Mouse (Mus musculus) liver, embryonic 13.5 days (tissue): ENCODE data around the gene Trp73. TPM values are rescaled to one million over a fixed set of nuclear protein-coding genes. Genes with fewer than 3 reads are reported as not detected.
A peak's percentile ranks its signal among the peaks of the same experiment; 100 is the strongest.

Experiments used
- ATAC-seq: fragments of 200-750 bp; cut with Nextera tagmentation; 2 replicates; pipeline ENCODE4 v1.8.0; 2017; ENCODE audit warnings: low read depth, mild to moderate bottlenecking, moderate number of reproducible peaks, moderate library complexity
- DNase-seq: peaks from one replicate; pipeline ENCODE4 v3.0.0; 2022
- H3K27ac ChIP-seq: fragments of 300-500 bp; sonication (generic); 2 replicates; pipeline ENCODE4 v1.5.1; 2015; ENCODE audit warnings: moderate library complexity, mild to moderate bottlenecking, inconsistent platforms
- H3K27me3 ChIP-seq: fragments of 300-500 bp; sonication (generic); 2 replicates; pipeline ENCODE4 v1.6.1; 2015; ENCODE audit warnings: mild to moderate bottlenecking, inconsistent platforms
- H3K36me3 ChIP-seq: fragments of 300-500 bp; sonication (generic); 2 replicates; pipeline ENCODE4 v1.6.1; 2015; ENCODE audit warnings: mild to moderate bottlenecking, inconsistent platforms
- H3K4me1 ChIP-seq: fragments of 300-500 bp; sonication (generic); replicated peaks from 2 replicates; pipeline ENCODE4 v1.6.1; 2015; ENCODE audit warnings: inconsistent platforms
- H3K4me2 ChIP-seq: fragments of 300-500 bp; sonication (generic); 2 replicates; pipeline ENCODE4 v1.6.1; 2015; ENCODE audit warnings: inconsistent platforms, mild to moderate bottlenecking, moderate library complexity
- H3K4me3 ChIP-seq: fragments of 300-500 bp; sonication (generic); replicated peaks from 2 replicates; pipeline ENCODE4 v1.5.1; 2015; ENCODE audit warnings: mild to moderate bottlenecking, inconsistent platforms
- H3K9ac ChIP-seq: fragments of 300-500 bp; sonication (generic); 2 replicates; pipeline ENCODE4 v1.6.1; 2015; ENCODE audit warnings: mild to moderate bottlenecking, inconsistent platforms
- H3K9me3 ChIP-seq: fragments of 300-500 bp; sonication (generic); replicated peaks from 2 replicates; pipeline ENCODE4 v1.6.1; 2016; ENCODE audit warnings: inconsistent platforms
- WGBS: fragments of 180-500 bp; shearing (Covaris S2); methylation state at CpG from one replicate; pipeline ENCODE4 v1.1.7; 2015; ENCODE audit not compliant: insufficient replicate concordance; 5-methylcytosine and 5-hydroxymethylcytosine counted together
- polyA plus RNA-seq: library from polyadenylated mRNA; unstranded; fragments of >200 nt; fragmentation: Nextera tagmentation; extraction: Ambion mirVana; gene quantifications from 2 replicates; pipeline ENCODE4 v1.2.1, GENCODE M21; 2015

Trp73 gene
- polyA plus RNA-seq, 1 experiment from 2014 or later, result not detected

DNA sequence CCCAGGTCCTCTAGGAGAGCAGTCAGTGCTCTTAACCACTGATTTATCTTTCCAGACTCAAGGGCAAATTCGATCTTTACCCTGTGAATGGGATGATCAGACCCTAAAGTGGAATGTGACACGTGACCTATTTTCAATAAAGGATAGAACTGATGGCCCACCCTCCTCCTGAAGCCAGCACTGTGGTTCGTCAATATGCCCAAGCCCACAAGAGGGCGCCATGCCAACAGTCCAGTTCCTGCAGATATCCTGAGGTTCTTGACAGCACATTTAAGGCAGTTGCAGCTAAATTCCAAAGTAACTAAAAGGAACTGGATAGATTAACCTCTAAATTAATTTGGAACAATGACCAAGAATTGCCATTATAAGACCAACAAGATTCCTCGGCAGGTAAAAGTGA, 27.0 kb upstream of the Trp73 start:
- Histone ChIP-seq H3K4me3 (no peak overlapping the region), H3K4me2 (no peak overlapping the region), H3K9me3 (no peaks in the 10 kb centered on the region), H3K27me3 (peaks cover 53% of the 10 kb centered on the region), H3K27ac (no peak overlapping the region), H3K4me1 (peaks cover 26% of the 10 kb centered on the region), H3K9ac (no peak overlapping the region), H3K36me3 (no peaks in the 10 kb centered on the region)
- DNase-seq (peak; percentile 26), ATAC-seq (no peak)
- WGBS, result 20% methylated on average over 5 of the region's 5 CpGs

DNA sequence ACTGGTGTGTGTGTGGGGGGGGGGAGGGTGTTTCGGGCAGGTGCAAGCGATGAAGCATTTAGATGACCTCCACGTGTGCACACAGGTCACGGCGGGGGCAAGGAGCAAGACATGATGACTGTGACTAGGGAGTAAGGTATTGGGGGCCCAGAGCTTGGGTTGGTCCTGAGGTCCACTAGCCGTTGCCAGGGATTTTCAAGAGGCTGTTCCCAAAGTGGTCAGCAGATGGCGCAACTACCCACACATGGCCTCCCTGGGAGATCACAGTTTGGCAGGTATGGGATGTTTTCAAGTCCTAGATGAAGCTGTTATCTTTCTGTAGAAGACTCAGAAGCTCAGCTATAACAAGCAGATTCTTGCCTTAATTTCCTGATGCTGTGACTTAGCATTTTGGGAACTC, 23.3 kb upstream of the Trp73 start:
- no peak for ATAC-seq
- Histone ChIP-seq H3K4me1 (peaks cover 43% of the 10 kb centered on the region), H3K36me3 (peaks cover 7% of the 10 kb centered on the region), H3K4me3 (no peak overlapping the region), H3K27me3 (peaks cover 16% of the 10 kb centered on the region), H3K9ac (no peak overlapping the region), H3K4me2 (no peak overlapping the region), H3K9me3 (no peaks in the 10 kb centered on the region), H3K27ac (0 out of 2 replicates have a peak overlapping the region, but pooled peaks have one; percentile 99)
- DNase-seq, result peak; percentile 55
- 17% methylated on average over 7 of the region's 7 CpGs for WGBS

DNA sequence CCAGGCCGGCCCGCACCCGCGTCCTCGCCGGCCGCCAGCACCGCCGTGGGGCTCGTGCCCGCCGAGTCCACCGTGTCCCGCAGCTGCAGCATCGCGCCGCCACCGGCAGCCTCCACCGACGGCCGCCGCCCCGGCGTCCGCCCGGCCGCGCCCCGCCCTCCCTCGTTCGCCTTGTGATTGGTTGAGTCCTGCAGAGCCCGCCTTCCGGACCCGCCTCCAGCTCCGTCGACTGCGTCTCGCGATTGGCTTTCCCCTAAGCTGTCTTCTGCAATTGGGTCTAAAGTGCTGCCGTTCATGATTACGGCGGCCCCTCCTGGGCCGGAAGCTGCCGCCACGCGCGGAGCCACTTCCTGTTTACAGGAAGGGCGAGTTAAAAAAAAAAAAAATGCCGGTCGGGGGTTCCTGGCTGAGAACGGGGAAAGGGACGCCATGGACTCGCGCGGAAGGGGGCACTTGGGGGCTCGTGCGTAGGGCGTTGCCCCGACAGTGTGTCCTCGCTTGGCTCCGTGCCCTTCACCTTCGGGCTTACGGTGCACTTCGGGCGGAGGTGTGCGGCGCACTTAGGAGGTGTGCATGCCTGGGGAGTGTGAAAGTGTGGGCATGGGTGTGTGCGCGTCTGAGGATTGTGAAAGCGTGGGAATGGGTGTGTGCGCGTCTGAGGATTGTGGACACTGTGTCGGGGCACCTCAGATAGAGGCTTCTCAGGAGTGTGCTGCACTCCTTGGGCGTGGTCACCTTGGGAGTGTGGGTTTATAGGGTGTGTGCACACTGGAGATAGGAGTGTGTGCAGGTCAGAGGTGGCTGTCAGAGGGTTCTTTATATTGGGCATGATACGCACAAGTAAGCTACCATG, 20.8 kb upstream of the Trp73 start, which contains the start of gene Tprgl:
Gene Tprgl (minus strand): TSS at position 129 of the 853 bp plus-strand sequence.
- Histone ChIP-seq H3K9ac (peak within 1 kb of the TSS; percentile 94), H3K4me3 (peak within 1 kb of the TSS; percentile 94), H3K27ac (peak within 1 kb of the TSS; percentile 99), H3K36me3 (peaks cover 32% of the 10 kb centered on the region), H3K4me2 (peak within 1 kb of the TSS; percentile 89), H3K27me3 (0 out of 2 replicates have a peak, but pooled peaks cover 2% of the 10 kb centered on the region), H3K4me1 (peaks cover 51% of the 10 kb centered on the region), H3K9me3 (no peaks in the 10 kb centered on the region)
- under 1% methylated on average over 64 of the region's 75 CpGs for WGBS
- ATAC-seq (peak; percentile 92), DNase-seq (peak; percentile 97)

DNA sequence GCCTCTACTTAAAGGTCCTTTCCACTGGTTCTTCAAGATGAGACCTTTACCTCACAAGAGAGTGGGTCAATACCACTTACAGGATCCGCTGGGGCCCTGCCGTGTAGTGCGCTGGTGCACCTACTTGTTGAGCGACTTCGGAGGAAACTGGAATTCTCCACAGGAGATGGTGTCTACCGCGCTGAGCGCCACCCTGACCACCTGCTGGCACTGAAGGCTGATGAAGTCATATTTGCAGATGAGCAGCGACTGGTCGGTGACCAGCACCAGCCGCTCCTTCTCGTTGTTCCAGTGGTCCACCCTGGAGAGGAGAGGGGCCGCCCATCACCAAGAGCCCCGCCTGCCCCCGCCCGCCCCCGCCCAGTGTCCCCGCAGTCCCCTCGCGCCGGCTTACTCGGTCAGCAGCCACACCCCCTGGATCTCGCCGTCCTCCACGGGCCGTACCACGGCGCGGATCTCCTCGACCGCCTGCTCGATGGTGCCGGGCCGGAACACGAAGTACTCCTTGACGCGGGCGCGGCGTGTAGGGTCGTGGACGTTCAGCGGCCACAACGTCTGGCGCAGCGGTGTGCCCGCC, 20.0 kb upstream of the Trp73 start:
- DNase-seq, result peak; percentile 49
- no peaks in the 10 kb centered on the region for H3K27me3 ChIP-seq
- peak overlapping the region; percentile 89 for H3K4me2 ChIP-seq
- H3K9ac ChIP-seq, result peak overlapping the region; percentile 94
- under 1% methylated on average over 40 of the region's 47 CpGs for WGBS
- no peaks in the 10 kb centered on the region for H3K9me3 ChIP-seq
- ATAC-seq, result peak; percentile 33
- H3K4me3 ChIP-seq, result peak overlapping the region; percentile 94
- H3K4me1 ChIP-seq, result peaks cover 55% of the 10 kb centered on the region
- peak overlapping the region; percentile 99 for H3K27ac ChIP-seq
- H3K36me3 ChIP-seq, result peaks cover 39% of the 10 kb centered on the region

DNA sequence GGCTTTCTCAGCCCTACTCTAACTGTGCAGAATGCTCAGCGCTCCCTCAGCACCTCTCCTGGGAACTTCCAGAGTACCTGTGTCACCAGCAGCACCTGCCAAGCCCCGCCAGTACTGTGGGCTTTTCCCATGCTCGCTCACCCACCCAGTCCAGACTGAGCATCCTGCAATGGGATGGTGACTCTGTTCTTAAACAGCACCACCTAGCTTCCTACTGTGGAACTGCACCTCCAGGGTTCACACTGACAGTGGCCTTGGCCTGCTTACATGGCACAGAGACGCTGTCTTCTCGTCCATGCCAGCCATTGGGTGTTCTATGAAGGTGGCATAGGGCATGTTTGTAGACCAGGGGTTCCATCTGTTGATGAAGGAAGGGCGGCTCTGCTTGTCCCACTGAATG, 19.0 kb upstream of the Trp73 start:
- Histone ChIP-seq H3K27ac (peak overlapping the region; percentile 99), H3K4me2 (peak overlapping the region; percentile 89)

DNA sequence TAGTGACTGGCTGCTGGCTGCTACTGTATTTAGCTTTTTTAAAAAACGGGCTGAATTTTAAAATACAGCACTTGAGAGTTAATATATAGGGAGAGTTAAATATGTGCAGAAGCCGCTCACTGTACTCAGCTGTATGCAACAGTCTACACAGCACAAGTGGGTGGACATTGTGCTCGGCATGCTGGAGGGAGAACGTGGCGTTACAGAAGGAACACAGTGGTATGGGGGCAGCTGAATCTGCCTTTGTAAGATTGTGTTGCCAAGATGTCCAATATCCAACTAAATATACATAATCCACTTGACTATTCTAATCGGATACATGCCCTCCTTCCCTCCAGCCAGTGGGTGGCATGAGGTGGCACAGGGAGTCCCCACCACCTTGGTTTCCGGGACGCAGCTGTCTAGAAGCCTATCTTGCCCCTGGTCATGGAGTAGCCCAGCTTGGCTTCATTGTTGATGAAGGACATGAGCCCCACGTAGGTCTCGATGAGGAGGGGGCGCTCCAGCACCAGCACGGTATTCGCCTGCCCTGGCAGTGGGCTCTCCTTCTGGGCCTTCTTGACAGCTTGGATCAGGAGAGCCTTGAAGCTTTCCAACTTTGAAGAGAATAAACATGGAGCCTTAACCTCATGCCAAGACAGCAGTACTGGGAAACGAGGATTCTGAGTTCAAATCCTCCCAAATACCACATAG, 18.1 kb upstream of the Trp73 start:
- no peak overlapping the region for H3K9ac ChIP-seq
- H3K4me2 ChIP-seq, result peak overlapping the region; percentile 89; the same call in 1 of the 2 replicates
- H3K27ac ChIP-seq, result no peak overlapping the region
- no peak overlapping the region for H3K4me3 ChIP-seq
- 91% methylated on average over 14 of the region's 14 CpGs for WGBS
- no peaks in the 10 kb centered on the region for H3K27me3 ChIP-seq
- peaks cover 49% of the 10 kb centered on the region for H3K4me1 ChIP-seq
- peaks cover 56% of the 10 kb centered on the region for H3K36me3 ChIP-seq
- no peak for DNase-seq
- no peaks in the 10 kb centered on the region for H3K9me3 ChIP-seq
- ATAC-seq, result no peak

More for the DNA sequence above, 19.0 kb upstream of the Trp73 start:
- Histone ChIP-seq H3K4me1 (peaks cover 55% of the 10 kb centered on the region), H3K9ac (peak overlapping the region; percentile 94), H3K27me3 (no peaks in the 10 kb centered on the region), H3K9me3 (no peaks in the 10 kb centered on the region), H3K36me3 (peaks cover 50% of the 10 kb centered on the region), H3K4me3 (peak overlapping the region; percentile 94)
- ATAC-seq, result no peak
- 12% methylated on average over 6 of the region's 6 CpGs for WGBS
- DNase-seq, result peak; percentile 82

DNA sequence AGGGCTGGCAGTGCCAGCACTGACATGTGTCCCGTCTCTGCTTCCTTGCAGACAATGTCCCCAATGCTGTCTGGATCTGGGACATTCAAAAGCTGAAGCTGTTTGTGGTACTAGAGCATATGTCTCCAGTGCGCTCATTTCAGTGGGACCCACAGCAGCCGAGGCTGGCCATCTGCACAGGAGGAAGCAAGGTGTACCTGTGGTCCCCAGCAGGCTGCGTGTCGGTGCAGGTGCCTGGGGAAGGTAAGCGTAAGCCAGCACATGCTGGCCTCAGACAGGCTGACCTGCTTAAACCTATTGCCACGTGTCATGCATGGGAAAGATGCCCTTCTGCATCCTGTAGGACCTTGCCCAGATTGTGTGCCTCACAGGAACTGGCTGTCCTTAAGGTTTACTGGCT, 16.0 kb upstream of the Trp73 start:
- DNase-seq (no peak), ATAC-seq (no peak)
- H3K36me3 ChIP-seq, result peaks cover 76% of the 10 kb centered on the region
- no peak overlapping the region for H3K9ac ChIP-seq
- no peaks in the 10 kb centered on the region for H3K27me3 ChIP-seq
- H3K4me3 ChIP-seq, result no peak overlapping the region
- H3K4me1 ChIP-seq, result peaks cover 30% of the 10 kb centered on the region
- no peak overlapping the region for H3K4me2 ChIP-seq
- 86% methylated on average over 7 of the region's 7 CpGs for WGBS
- H3K27ac ChIP-seq, result no peak overlapping the region
- no peaks in the 10 kb centered on the region for H3K9me3 ChIP-seq

DNA sequence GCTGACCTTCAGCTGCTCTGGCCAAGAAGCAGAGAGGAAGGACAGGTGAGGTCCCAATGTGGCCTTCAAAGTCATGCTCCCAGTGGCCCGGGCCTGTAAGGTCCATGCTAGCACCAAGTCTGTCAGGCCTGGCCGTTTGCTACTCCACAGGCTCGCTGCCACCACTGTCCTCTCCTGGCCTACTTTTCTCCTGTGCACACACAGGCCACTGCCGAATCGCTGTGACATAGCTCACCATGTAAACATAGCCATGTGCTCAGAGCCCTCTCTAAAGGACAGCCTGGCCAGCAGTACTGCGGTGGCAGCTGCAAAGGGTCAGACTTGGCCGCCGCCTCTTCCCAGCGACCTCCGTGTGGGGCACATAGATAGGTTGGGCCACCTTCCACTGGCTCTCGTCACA, 14.1 kb upstream of the Trp73 start:
- H3K9me3 ChIP-seq, result no peaks in the 10 kb centered on the region
- H3K27me3 ChIP-seq, result no peaks in the 10 kb centered on the region
- peaks cover 22% of the 10 kb centered on the region for H3K4me1 ChIP-seq
- H3K36me3 ChIP-seq, result peaks cover 94% of the 10 kb centered on the region
- WGBS, result 80% methylated on average over 11 of the region's 11 CpGs
- H3K4me3 ChIP-seq, result no peak overlapping the region
- ATAC-seq (no peak), DNase-seq (no peak)
- H3K9ac ChIP-seq, result no peak overlapping the region
- no peak overlapping the region for H3K4me2 ChIP-seq
- H3K27ac ChIP-seq, result no peak overlapping the region

DNA sequence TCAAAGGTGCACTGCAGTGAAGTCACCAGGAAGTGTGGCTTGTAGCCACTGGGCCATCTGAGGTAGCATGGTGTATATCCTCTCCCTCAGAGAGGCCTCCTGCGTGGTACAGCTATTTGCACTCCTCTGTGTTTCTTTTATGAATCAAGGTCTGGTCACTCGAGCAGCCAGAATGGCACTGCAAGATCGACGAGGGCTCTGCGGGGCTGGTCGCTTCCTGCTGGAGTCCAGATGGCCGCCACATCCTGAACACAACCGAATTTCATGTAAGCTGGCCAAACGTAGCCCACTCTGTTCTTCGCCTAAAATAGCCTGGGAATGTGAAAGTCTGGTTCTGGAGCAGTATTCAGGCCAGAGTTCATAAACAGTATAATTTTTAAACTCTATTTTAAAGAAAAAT, 6.3 kb upstream of the Trp73 start:
- Histone ChIP-seq H3K4me2 (no peak overlapping the region), H3K27me3 (peaks cover 7% of the 10 kb centered on the region), H3K9me3 (no peaks in the 10 kb centered on the region), H3K9ac (no peak overlapping the region), H3K4me3 (no peak overlapping the region), H3K36me3 (peaks cover 54% of the 10 kb centered on the region), H3K4me1 (peaks cover 26% of the 10 kb centered on the region), H3K27ac (no peak overlapping the region)
- no peak for DNase-seq
- WGBS, result 78% methylated on average over 10 of the region's 10 CpGs
- no peak for ATAC-seq

DNA sequence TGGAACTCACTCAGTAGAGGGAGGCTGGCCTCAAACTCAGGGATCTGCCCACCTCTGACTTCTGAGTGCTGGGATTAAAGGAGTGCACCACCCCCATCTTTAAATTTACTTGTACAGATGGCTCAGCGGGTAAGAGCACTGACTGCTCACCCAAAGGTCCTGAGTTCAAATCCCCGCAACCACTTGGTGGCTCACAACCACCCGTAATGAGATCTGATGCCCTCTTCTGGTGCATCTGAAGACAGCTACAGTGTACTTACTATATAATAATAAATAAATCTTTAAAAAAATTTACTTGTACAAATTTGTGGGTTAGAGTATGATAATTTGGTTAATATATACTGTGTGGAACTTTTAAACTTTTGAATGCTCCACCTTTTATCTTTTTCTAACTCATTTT, 4.7 kb upstream of the Trp73 start:
- Histone ChIP-seq H3K4me1 (peaks cover 42% of the 10 kb centered on the region), H3K4me3 (no peak overlapping the region), H3K4me2 (no peak overlapping the region), H3K27ac (no peak overlapping the region), H3K36me3 (peaks cover 38% of the 10 kb centered on the region), H3K9me3 (no peaks in the 10 kb centered on the region), H3K27me3 (peaks cover 24% of the 10 kb centered on the region), H3K9ac (no peak overlapping the region)
- 81% methylated on average over 3 of the region's 3 CpGs for WGBS
- DNase-seq (no peak), ATAC-seq (no peak)
